Mouse (Mus musculus) midbrain, embryonic 11.5 days (tissue): Measurements from ENCODE around the gene Ctc1. TPM values are rescaled to one million over a fixed set of nuclear protein-coding genes. Genes with fewer than 3 reads are reported as not detected.
A peak's percentile ranks its signal among the peaks of the same experiment; 100 is the strongest.

ENCODE experiments used
- ATAC-seq: fragments of 200-750 bp; cut with Nextera tagmentation; 2 replicates; pipeline ENCODE4 v1.8.0; 2017; ENCODE audit warnings: moderate TSS enrichment, moderate library complexity; ENCODE audit not compliant: low FRiP score
- DNase-seq: peaks from one replicate; pipeline ENCODE4 v3.0.0; 2015; ENCODE audit warnings: low spot score; ENCODE audit errors: missing footprints
- H3K27ac ChIP-seq: fragments of 300-500 bp; sonication (generic); 2 replicates; pipeline ENCODE4 v1.5.1; 2014; ENCODE audit warnings: low read depth, low read length
- H3K27me3 ChIP-seq: fragments of 300-500 bp; sonication (generic); 2 replicates; pipeline ENCODE4 v1.6.1; 2014; ENCODE audit warnings: mild to moderate bottlenecking, low read length, moderate library complexity, mixed read lengths; ENCODE audit not compliant: control insufficient read depth, insufficient read depth
- H3K36me3 ChIP-seq: fragments of 300-500 bp; sonication (generic); 2 replicates; pipeline ENCODE4 v1.6.1; 2014; ENCODE audit warnings: mild to moderate bottlenecking, low read length, moderate library complexity, mixed read lengths; ENCODE audit not compliant: control insufficient read depth, insufficient read depth
- H3K4me1 ChIP-seq: fragments of 300-500 bp; sonication (generic); 2 replicates; pipeline ENCODE4 v1.6.1; 2014; ENCODE audit warnings: low read length; ENCODE audit not compliant: control insufficient read depth, insufficient read depth
- H3K4me2 ChIP-seq: fragments of 300-500 bp; sonication (generic); 2 replicates; pipeline ENCODE4 v1.6.1; 2014; ENCODE audit warnings: mild to moderate bottlenecking, moderate library complexity
- H3K4me3 ChIP-seq: fragments of 300-500 bp; sonication (generic); 2 replicates; pipeline ENCODE4 v1.5.1; 2014; ENCODE audit warnings: low read depth, low read length
- H3K9ac ChIP-seq: fragments of 300-500 bp; sonication (generic); 2 replicates; pipeline ENCODE4 v1.6.1; 2014; ENCODE audit warnings: low read length
- H3K9me3 ChIP-seq: fragments of 300-500 bp; sonication (generic); 2 replicates; pipeline ENCODE4 v1.6.1; 2016; ENCODE audit warnings: low read length; ENCODE audit not compliant: control insufficient read depth
- WGBS: fragments of 180-500 bp; shearing (Covaris S2); extraction: QIAGEN DNeasy Blood & Tissue Kit; methylation state at CpG from one replicate; pipeline ENCODE4 v1.1.7; 2014; 5-methylcytosine and 5-hydroxymethylcytosine counted together
- polyA plus RNA-seq: library from polyadenylated mRNA; unstranded; fragments of >200 nt; fragmentation: Nextera tagmentation; extraction: Ambion mirVana; gene quantifications from 2 replicates; pipeline ENCODE4 v1.2.1, GENCODE M21; 2014

Gene Ctc1
- polyA plus RNA-seq, 1 experiment from 2014 or later = 54.6 TPM

DNA sequence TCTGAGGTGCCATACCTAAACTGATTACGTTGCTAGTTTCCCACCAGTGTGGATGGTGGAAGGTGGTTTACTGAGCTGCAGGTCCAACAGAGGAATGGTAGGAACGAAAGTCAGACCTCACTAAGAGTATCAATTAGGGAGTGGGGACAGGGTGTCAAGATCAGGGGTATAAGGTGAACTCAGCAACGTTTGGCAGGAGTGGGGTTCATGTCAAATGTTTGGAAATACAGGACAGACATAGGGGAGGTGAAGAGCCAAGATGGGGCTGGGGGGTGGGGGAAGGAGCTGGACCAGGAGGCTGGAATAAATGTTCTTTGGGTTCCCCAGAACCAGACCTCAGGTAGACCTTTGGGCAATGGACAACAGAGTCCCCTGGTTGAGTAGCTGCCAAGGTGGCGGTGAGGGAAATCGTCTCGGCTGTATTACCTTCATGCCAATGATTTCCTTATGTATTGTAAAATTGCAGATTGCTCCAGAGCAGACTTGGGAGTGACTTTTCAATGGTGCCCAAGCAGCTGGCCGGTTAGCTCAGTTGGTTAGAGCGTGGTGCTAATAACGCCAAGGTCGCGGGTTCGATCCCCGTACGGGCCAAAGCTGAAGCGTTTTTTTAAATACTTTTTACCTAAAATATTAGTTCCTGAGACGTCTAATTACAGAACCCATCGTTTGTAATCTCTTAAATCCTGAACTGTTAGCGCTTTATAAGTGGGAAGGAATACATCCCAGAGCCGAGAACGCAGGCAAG lies 20.9 kb downstream of the Ctc1 start:
- peak overlapping the region; percentile 56 for H3K4me2 ChIP-seq
- peak; percentile 100 for DNase-seq
- peak overlapping the region; percentile 74 for H3K4me3 ChIP-seq
- peak overlapping the region; percentile 21 for H3K27ac ChIP-seq
- WGBS = 10% methylated on average over 20 of the region's 20 CpGs
- H3K9me3 ChIP-seq = no peaks in the 10 kb centered on the region
- peak overlapping the region; percentile 86 for H3K9ac ChIP-seq
- H3K27me3 ChIP-seq = no peaks in the 10 kb centered on the region
- ATAC-seq = peak; percentile 22; the same call in 1 of the 2 replicates
- H3K36me3 ChIP-seq = peaks cover 7% of the 10 kb centered on the region; the same call in 1 of the 2 replicates
- H3K4me1 ChIP-seq = peaks cover 21% of the 10 kb centered on the region

DNA sequence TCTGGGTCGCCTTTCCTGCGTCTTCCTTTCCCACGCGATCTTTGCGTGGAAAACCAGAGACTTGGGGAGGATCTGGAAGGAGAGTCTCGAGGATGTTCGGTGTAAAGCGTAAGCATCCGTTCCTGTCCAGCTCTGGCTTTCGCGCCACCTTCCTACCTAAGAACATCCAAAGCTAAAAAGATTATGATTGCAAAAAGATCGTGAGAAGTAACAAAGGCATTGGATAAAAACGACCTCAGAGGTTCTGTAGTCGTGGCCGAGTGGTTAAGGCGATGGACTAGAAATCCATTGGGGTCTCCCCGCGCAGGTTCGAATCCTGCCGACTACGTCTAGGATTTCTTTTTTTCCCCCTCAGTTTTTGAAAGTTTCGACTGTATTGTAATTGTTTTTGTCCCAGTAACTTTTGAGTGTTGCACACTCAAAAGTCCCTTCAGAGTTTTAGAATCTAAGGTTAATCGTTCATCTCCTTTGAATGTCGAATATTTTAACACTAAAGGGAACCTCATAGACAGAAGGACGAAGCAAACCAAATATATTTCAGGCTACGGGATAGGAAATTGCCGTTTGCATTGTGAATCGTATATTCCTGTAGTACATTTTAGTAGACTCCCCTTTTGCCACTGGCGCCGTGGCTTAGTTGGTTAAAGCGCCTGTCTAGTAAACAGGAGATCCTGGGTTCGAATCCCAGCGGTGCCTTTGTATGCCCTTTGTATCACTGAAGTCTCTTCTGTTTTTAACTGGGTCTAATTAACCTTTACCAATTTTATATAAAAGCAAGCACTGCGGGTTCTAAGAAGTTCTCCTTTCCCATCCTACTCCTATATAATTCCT lies 21.7 kb downstream of the Ctc1 start:
- H3K36me3 ChIP-seq = peaks cover 5% of the 10 kb centered on the region; the same call in 1 of the 2 replicates
- peak; percentile 48 for ATAC-seq
- H3K9ac ChIP-seq = peak overlapping the region; percentile 86
- no peaks in the 10 kb centered on the region for H3K27me3 ChIP-seq
- peaks cover 21% of the 10 kb centered on the region for H3K4me1 ChIP-seq
- H3K4me3 ChIP-seq = peak overlapping the region; percentile 74
- no peaks in the 10 kb centered on the region for H3K9me3 ChIP-seq
- peak overlapping the region; percentile 56 for H3K4me2 ChIP-seq
- peak; percentile 100 for DNase-seq
- H3K27ac ChIP-seq = peak overlapping the region; percentile 21
- WGBS = 1% methylated on average over 34 of the region's 34 CpGs

DNA sequence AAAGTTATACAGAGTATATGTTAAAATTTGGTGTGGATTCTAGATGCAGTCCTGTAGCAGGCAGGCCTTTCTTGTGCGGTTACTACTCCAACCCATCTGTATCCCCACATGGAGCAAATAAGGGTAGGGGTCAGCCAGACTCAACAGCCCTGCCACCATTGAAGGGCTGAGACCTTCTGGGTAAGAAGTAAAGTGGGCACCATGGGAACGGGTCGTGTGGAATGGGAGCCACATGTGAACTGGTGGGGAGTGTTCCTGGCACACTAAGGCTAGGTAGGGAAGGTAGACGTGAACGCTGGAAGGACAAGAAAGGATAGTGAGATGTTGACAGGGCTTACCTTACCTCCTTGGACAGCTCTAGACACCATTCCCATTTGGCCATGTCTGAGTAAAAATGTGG lies 22.5 kb downstream of the Ctc1 start:
- H3K27me3 ChIP-seq = no peaks in the 10 kb centered on the region
- peaks cover 5% of the 10 kb centered on the region; the same call in 1 of the 2 replicates for H3K36me3 ChIP-seq
- H3K27ac ChIP-seq = no peak overlapping the region
- H3K4me3 ChIP-seq = no peak overlapping the region
- H3K9ac ChIP-seq = no peak overlapping the region
- peaks cover 21% of the 10 kb centered on the region for H3K4me1 ChIP-seq
- DNase-seq (peak; percentile 88), ATAC-seq (no peak)
- 75% methylated on average over 5 of the region's 5 CpGs for WGBS
- H3K9me3 ChIP-seq = no peaks in the 10 kb centered on the region
- H3K4me2 ChIP-seq = peak overlapping the region; percentile 10; the same call in 1 of the 2 replicates

DNA sequence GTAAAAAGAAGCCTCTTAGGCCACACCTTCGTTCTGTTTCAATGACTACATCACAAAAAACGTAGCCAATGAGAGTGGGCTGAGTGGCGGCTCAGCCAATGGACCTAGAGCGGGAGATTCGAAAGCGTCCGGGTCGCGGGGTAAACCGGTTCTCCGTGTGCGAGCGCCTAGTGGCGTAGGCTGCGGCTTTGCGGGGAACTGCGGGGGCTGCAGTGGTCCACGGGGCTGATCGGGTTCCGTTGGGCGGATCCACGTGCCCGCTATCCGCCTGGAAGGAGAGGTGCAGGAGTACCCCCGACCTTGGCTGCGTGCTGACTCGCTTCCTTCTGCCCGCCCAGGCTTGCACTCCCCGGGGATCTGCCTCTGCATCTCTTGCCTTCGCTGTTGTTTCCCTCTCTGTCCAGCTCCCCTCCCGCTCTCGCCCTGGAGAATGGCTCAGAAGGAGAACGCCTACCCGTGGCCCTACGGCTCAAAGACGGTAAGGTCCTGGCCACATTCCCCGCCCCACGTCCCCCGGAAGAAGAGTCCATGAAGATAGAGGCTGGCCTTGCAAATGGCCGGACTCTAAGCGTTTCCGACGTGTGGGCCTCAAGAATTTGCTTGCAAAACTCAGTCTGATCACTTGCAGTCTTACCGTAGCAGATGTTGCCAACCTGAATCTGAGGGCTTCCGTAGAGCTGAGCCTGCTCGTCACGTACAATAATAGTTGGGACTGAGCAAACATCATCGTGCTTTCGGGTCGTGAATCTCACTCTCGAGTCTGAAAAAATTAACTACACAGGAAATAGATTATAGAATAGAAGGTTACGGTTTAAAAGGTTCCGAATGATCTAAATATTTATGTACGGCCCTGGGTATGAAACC lies 30.1 kb downstream of the Ctc1 start, which contains the start of gene Aurkb:
Gene Aurkb (plus strand): TSS at position 117 of the 864 bp plus-strand sequence.
- 1% methylated on average over 51 of the region's 54 CpGs for WGBS
- Histone ChIP-seq H3K9ac (peak within 1 kb of the TSS; percentile 92), H3K4me2 (peak within 1 kb of the TSS; percentile 82), H3K4me1 (peaks cover 15% of the 10 kb centered on the region), H3K9me3 (no peaks in the 10 kb centered on the region), H3K36me3 (peaks cover 8% of the 10 kb centered on the region), H3K27me3 (no peaks in the 10 kb centered on the region), H3K4me3 (peak within 1 kb of the TSS; percentile 81), H3K27ac (peak within 1 kb of the TSS; percentile 88)
- DNase-seq (peak; percentile 98), ATAC-seq (peak; percentile 79)

DNA sequence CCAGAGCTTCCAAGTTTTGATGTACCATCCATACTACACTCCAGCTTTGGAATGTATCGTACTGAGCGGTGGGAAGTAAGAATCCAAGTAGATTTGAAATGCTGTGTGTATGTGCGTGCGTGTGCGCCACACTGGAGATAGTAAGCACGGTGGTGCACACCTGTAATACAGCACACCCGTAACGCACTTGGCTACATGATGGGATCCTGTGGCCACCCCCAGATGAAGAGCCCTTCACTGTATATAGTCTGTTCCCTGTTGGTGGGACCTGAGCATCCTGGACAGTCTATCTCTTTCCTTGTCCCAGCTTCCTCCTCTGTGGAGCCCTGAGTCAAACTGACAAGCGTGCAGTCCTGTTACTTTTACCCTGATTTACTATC lies 30.7 kb downstream of the Ctc1 start:
- H3K9me3 ChIP-seq = no peaks in the 10 kb centered on the region
- H3K9ac ChIP-seq = peak overlapping the region; percentile 92
- peak overlapping the region; percentile 81 for H3K4me3 ChIP-seq
- H3K27me3 ChIP-seq = no peaks in the 10 kb centered on the region
- H3K27ac ChIP-seq = 0 out of 2 replicates have a peak overlapping the region, but pooled peaks have one; percentile 88
- peaks cover 9% of the 10 kb centered on the region for H3K36me3 ChIP-seq
- H3K4me2 ChIP-seq = peak overlapping the region; percentile 82
- H3K4me1 ChIP-seq = peaks cover 15% of the 10 kb centered on the region
- no peak for DNase-seq
- ATAC-seq = no peak
- WGBS = 22% methylated on average over 9 of the region's 9 CpGs

DNA sequence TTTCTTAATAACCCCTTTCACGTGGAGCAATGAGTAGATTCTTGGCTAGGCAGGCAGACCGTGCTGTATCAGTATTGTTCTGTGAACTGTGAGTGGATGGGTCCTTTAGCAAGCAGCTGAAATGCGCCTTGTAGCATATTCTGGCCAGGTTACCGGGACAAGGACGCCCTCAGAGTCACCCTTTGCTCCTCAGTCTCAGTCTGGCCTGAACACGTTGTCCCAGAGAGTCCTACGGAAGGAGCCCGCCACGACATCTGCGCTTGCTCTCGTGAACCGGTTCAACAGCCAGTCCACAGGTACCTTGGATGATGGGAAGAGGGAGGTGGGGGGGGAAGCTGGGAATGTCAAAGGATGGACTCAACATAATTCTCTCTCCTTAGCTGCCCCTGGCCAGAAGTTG lies 31.9 kb downstream of the Ctc1 start:
- Histone ChIP-seq H3K27me3 (no peaks in the 10 kb centered on the region), H3K27ac (no peak overlapping the region)

DNA sequence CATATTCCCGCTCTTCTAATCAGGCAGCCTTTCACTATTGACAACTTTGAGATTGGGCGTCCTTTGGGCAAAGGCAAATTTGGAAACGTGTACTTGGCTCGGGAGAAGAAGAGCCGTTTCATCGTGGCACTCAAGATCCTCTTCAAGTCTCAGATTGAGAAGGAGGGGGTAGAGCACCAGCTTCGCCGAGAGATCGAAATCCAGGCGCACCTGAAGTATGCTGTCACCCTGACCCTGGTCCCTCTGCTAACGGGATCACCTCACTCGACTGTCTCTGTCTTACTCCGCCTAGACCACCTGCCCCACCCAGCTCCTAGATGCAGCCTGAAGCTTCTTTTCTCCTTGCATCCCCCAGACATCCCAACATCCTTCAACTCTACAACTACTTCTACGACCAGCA lies 32.4 kb downstream of the Ctc1 start:
- H3K4me3 ChIP-seq = no peak overlapping the region
- H3K4me2 ChIP-seq = no peak overlapping the region
- WGBS = 91% methylated on average over 14 of the region's 14 CpGs
- no peak overlapping the region for H3K9ac ChIP-seq
- no peak for ATAC-seq
- H3K27me3 ChIP-seq = no peaks in the 10 kb centered on the region
- DNase-seq = no peak
- H3K4me1 ChIP-seq = peaks cover 15% of the 10 kb centered on the region
- H3K9me3 ChIP-seq = no peaks in the 10 kb centered on the region
- H3K36me3 ChIP-seq = peaks cover 9% of the 10 kb centered on the region
- H3K27ac ChIP-seq = no peak overlapping the region

More for the DNA sequence above, 31.9 kb downstream of the Ctc1 start:
- ATAC-seq (no peak), DNase-seq (no peak)
- H3K36me3 ChIP-seq = peaks cover 9% of the 10 kb centered on the region
- no peak overlapping the region; the same call in 1 of the 2 replicates for H3K4me2 ChIP-seq
- H3K4me1 ChIP-seq = peaks cover 15% of the 10 kb centered on the region
- H3K4me3 ChIP-seq = no peak overlapping the region
- H3K9ac ChIP-seq = no peak overlapping the region
- WGBS = 90% methylated on average over 12 of the region's 12 CpGs
- H3K9me3 ChIP-seq = no peaks in the 10 kb centered on the region

DNA sequence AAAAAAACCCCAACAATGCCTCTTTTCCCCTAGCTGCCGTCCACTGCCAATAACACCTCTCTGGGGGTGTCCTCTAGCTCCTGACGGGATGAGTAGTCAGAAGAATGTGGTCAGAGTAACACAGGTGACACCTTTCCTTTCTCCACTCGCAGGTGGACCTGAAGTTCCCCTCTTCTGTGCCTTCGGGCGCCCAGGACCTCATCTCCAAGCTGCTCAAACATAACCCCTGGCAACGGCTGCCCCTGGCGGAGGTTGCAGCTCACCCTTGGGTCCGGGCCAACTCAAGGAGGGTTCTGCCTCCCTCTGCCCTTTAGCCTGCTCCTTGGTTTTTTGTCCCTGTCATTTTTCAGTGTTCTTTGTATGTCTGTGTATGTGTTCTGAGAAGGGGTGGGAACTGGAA lies 35.0 kb downstream of the Ctc1 start:
- Histone ChIP-seq H3K27ac (no peak overlapping the region), H3K36me3 (peaks cover 13% of the 10 kb centered on the region), H3K9me3 (no peaks in the 10 kb centered on the region), H3K4me1 (peaks cover 15% of the 10 kb centered on the region), H3K9ac (no peak overlapping the region), H3K27me3 (no peaks in the 10 kb centered on the region), H3K4me3 (no peak overlapping the region), H3K4me2 (no peak overlapping the region)
- DNase-seq = no peak
- no peak for ATAC-seq
- WGBS = 88% methylated on average over 8 of the region's 8 CpGs
